Comparison of ENCODE assay signal across 11 mouse cellular contexts in genomic region chr2:167058201-167058600, GRCm38 (mm10). TPM values are rescaled to one million over a fixed set of nuclear protein-coding genes. Genes with fewer than 3 reads are reported as not detected.
A peak's percentile ranks its signal among the peaks of the same experiment; 100 is the strongest.
DNase-seq lines count a peak whose midpoint lies in the region; ATAC-seq lines count a peak whose summit lies in the region.
"Had no signal": no experiment of that assay in that cellular context is flagged by ENCODE, and none has a peak within 500 bp of the region (broad histone marks: within the 10 kb centered on the region; RNA-seq: fewer than 3 reads in every experiment).

No protein-coding gene starts in this region.

- H3K4me2 ChIP-seq in heart, embryonic 13.5 days: no peak overlapping the region
- H3K4me2 ChIP-seq in forebrain, embryonic 11.5 days (ENCODE audit: low read depth, low read length, severe bottlenecking): no peak overlapping the region
- no peak overlapping the region for H3K4me2 ChIP-seq in midbrain, embryonic 14.5 days (ENCODE audit: low read length)
- H3K4me2 ChIP-seq: forebrain, embryonic 15.5 days; midbrain, embryonic 15.5 days had no signal

- 55% methylated on average over 3 of the region's 3 CpGs for whole genome bisulfite sequencing in heart, embryonic 13.5 days
- 68% methylated on average over 3 of the region's 3 CpGs for WGBS in forebrain, embryonic 11.5 days
- 82% methylated on average over 3 of the region's 3 CpGs for WGBS in midbrain, embryonic 14.5 days

- DNase-seq in heart, adult 8-10 months (ENCODE audit: low spot score): no peak
- peak; percentile 37 for DNase-seq in CD4-positive helper T cell, adult 2 months (ENCODE audit: low read depth, low spot score)
- peak; percentile 76 for DNase-seq in kidney, postnatal 14 days
- DNase-seq in forebrain, embryonic 11.5 days (ENCODE audit: low spot score): no peak
- DNase-seq in Muller cell, postnatal 12 days (ENCODE audit: inconsistent ontology term): no peak
- DNase-seq in midbrain, embryonic 14.5 days: no peak

- H3K4me1 ChIP-seq in heart, embryonic 13.5 days: peaks cover 40% of the 10 kb centered on the region
- H3K4me1 ChIP-seq in brown adipose tissue, adult 24 weeks (ENCODE audit: control insufficient read depth, insufficient read depth, insufficient read length, low read length): peaks cover 21% of the 10 kb centered on the region
- peaks cover 11% of the 10 kb centered on the region for H3K4me1 ChIP-seq in forebrain, embryonic 11.5 days (replicated peaks; ENCODE audit: control insufficient read depth, insufficient read depth, low read length)
- H3K4me1 ChIP-seq in midbrain, embryonic 14.5 days (ENCODE audit: control insufficient read depth, insufficient read depth, low read length): peaks cover 17% of the 10 kb centered on the region

- H3K9me3 ChIP-seq in heart, embryonic 13.5 days: no peaks in the 10 kb centered on the region
- no peaks in the 10 kb centered on the region for H3K9me3 ChIP-seq in forebrain, embryonic 11.5 days (ENCODE audit: control insufficient read depth, low read length)
- no peaks in the 10 kb centered on the region for H3K9me3 ChIP-seq in midbrain, embryonic 14.5 days (ENCODE audit: control insufficient read depth, low read length)
- H3K9me3 ChIP-seq: forebrain, embryonic 15.5 days; midbrain, embryonic 15.5 days had no signal

- peak overlapping the region; percentile 32; the same call in 1 of the 2 replicates for H3K27ac ChIP-seq in heart, embryonic 13.5 days (replicated peaks)
- H3K27ac ChIP-seq in brown adipose tissue, adult 24 weeks (replicated peaks; ENCODE audit: low read depth, low read length): peak overlapping the region; percentile 35; the same call in 1 of the 2 replicates
- H3K27ac ChIP-seq in forebrain, embryonic 11.5 days (ENCODE audit: low read depth, low read length): no peak overlapping the region
- no peak overlapping the region for H3K27ac ChIP-seq in midbrain, embryonic 14.5 days (replicated peaks; ENCODE audit: low read depth, low read length)
- H3K27ac ChIP-seq: forebrain, embryonic 15.5 days; liver, embryonic 14.5 days; midbrain, embryonic 15.5 days had no signal

- no peak overlapping the region for H3K9ac ChIP-seq in heart, embryonic 13.5 days
- no peak overlapping the region for H3K9ac ChIP-seq in forebrain, embryonic 11.5 days (ENCODE audit: low read length)
- no peak overlapping the region for H3K9ac ChIP-seq in midbrain, embryonic 14.5 days (replicated peaks; ENCODE audit: low read length)
- H3K9ac ChIP-seq: forebrain, embryonic 15.5 days; liver, embryonic 14.5 days; midbrain, embryonic 15.5 days had no signal

- H3K4me3 ChIP-seq in heart, embryonic 13.5 days: no peak overlapping the region
- no peak overlapping the region for H3K4me3 ChIP-seq in brown adipose tissue, adult 24 weeks (ENCODE audit: insufficient read depth, low read depth, low read length)
- no peak overlapping the region for H3K4me3 ChIP-seq in forebrain, embryonic 11.5 days (ENCODE audit: low read depth, low read length)
- no peak overlapping the region for H3K4me3 ChIP-seq in midbrain, embryonic 14.5 days (replicated peaks; ENCODE audit: low read depth, low read length)
- H3K4me3 ChIP-seq: forebrain, embryonic 15.5 days; midbrain, embryonic 15.5 days had no signal

- peaks cover 65% of the 10 kb centered on the region for H3K36me3 ChIP-seq in heart, embryonic 13.5 days
- H3K36me3 ChIP-seq in forebrain, embryonic 11.5 days (ENCODE audit: control insufficient read depth, insufficient read depth, low read length): peaks cover 8% of the 10 kb centered on the region; the same call in 1 of the 2 replicates
- peaks cover 57% of the 10 kb centered on the region for H3K36me3 ChIP-seq in midbrain, embryonic 14.5 days (ENCODE audit: control insufficient read depth, insufficient read depth, low read length)

- H3K27me3 ChIP-seq in heart, embryonic 13.5 days (replicated peaks): no peaks in the 10 kb centered on the region
- no peaks in the 10 kb centered on the region for H3K27me3 ChIP-seq in forebrain, embryonic 11.5 days (ENCODE audit: control insufficient read depth, insufficient read depth, low read length)
- H3K27me3 ChIP-seq in midbrain, embryonic 14.5 days (ENCODE audit: control insufficient read depth, insufficient read depth, low read length): no peaks in the 10 kb centered on the region
- H3K27me3 ChIP-seq: forebrain, embryonic 15.5 days; midbrain, embryonic 15.5 days had no signal

- no peak for ATAC-seq in heart, embryonic 13.5 days (ENCODE audit: extremely low read depth, insufficient number of reproducible peaks, low FRiP score, low TSS enrichment)
- no peak for ATAC-seq in forebrain, embryonic 11.5 days (replicated peaks; ENCODE audit: low FRiP score)
- no peak for ATAC-seq in midbrain, embryonic 14.5 days (ENCODE audit: low FRiP score, low TSS enrichment)
- ATAC-seq: forebrain, embryonic 15.5 days; midbrain, embryonic 15.5 days had no signal

RNA-seq across cellular contexts. Expression of gene Znfx1, which starts 4.6 kb away (rescaled TPM):
- polyA plus RNA-seq in heart, embryonic 13.5 days (2015; fragmentation: Nextera tagmentation; extraction: Ambion mirVana): 5.1 and 6.3 TPM in 2 replicates
- total RNA-seq in heart, adult 8-10 months (2022): 10 to 100 TPM; 29.2 to 47.0 (median 40.3) TPM
- polyA plus RNA-seq in brown adipose tissue, adult 24 weeks (2012; ENCODE audit: insufficient read depth, insufficient read length, missing spikeins): 20.1 and 24.6 TPM in 2 replicates
- 6.0 and 7.4 TPM in 2 replicates for polyA plus RNA-seq in forebrain, embryonic 11.5 days (2014; fragmentation: Nextera tagmentation; extraction: Ambion mirVana)
- polyA plus RNA-seq in midbrain, embryonic 14.5 days (2014; fragmentation: Nextera tagmentation; extraction: Ambion mirVana): 8.9 and 9.3 TPM in 2 replicates

RNA-seq across cellular contexts. Expression of gene Ddx27, which starts 43.2 kb away (rescaled TPM):
- 31.1 and 31.6 TPM in 2 replicates for polyA plus RNA-seq in heart, embryonic 13.5 days (2015; fragmentation: Nextera tagmentation; extraction: Ambion mirVana)
- 10 to 100 TPM in 3 of 4 experiments, 1 to 10 TPM in 1; 9.0 to 12.3 (median 10.7) TPM for total RNA-seq in heart, adult 8-10 months (2022)
- polyA plus RNA-seq in brown adipose tissue, adult 24 weeks (2012; ENCODE audit: insufficient read depth, insufficient read length, missing spikeins): 16.1 and 20.4 TPM in 2 replicates
- 56.8 and 60.3 TPM in 2 replicates for polyA plus RNA-seq in forebrain, embryonic 11.5 days (2014; fragmentation: Nextera tagmentation; extraction: Ambion mirVana)
- 26.6 and 31.0 TPM in 2 replicates for polyA plus RNA-seq in midbrain, embryonic 14.5 days (2014; fragmentation: Nextera tagmentation; extraction: Ambion mirVana)

Comparison
In these comparisons a context has a peak if more than half of its experiments do, and no peak if none do; other contexts are left out.
1. H3K27ac ChIP-seq: peak in heart, embryonic 13.5 days (single experiment) and brown adipose tissue, adult 24 weeks (single experiment); none in forebrain, embryonic 11.5 days (single experiment) and midbrain, embryonic 14.5 days (single experiment).
2. DNase-seq: peak in CD4-positive helper T cell, adult 2 months (single experiment) and kidney, postnatal 14 days (single experiment); none in heart, adult 8-10 months (single experiment), forebrain, embryonic 11.5 days (single experiment), Muller cell, postnatal 12 days (single experiment) and midbrain, embryonic 14.5 days (single experiment).